Mouse (Mus musculus) forelimb bud, embryonic 11.5 days (tissue): ENCODE measurements around the gene Btla.

Experiments
- DNase-seq: peaks from one replicate; pipeline ENCODE4 v3.0.0-alpha.2; 2012; ENCODE audit warnings: low read depth, low spot score

Btla gene

GRCm38 (mm10) chr16:45259663-45260062 is 35.5 kb downstream of the Btla start:
- no peak for DNase-seq

- no peak for DNase-seq
Observed at GRCm38 (mm10) chr16:45261321-45261720, 37.2 kb downstream of the Btla start.

GRCm38 (mm10) chr16:45262051-45262450 is 37.9 kb downstream of the Btla start:
- no peak for DNase-seq

- no peak for DNase-seq
Observed at GRCm38 (mm10) chr16:45269886-45270285, 45.8 kb downstream of the Btla start.

GRCm38 (mm10) chr16:45283093-45283492 is 59.0 kb downstream of the Btla start:
- DNase-seq = no peak

- no peak for DNase-seq
Observed at GRCm38 (mm10) chr16:45297806-45298205, 73.7 kb downstream of the Btla start.
